Mouse (Mus musculus): Measurements from ENCODE around the gene Bag3.

GRCm38 (mm10) chr7:128556923-128557430 lies 33.6 kb downstream of the Bag3 start:
- no peak for TF ChIP-seq POLR2A (IDR thresholded peaks at IDR 0.05; ENCODE audit: control insufficient read depth, low read depth, low read length)
- no peak for TF ChIP-seq CTCF (IDR thresholded peaks at IDR 0.05; ENCODE audit: control insufficient read depth, insufficient read depth, insufficient replicate concordance, low read depth, low read length)
